In genomic region chr15:21988676-21989075, GRCm38 (mm10) we compare ENCODE assay signal across 16 mouse cellular contexts.
"Had no signal": no experiment of that assay in that cellular context is flagged by ENCODE, and none has a peak within 500 bp of the region (broad histone marks: within the 10 kb centered on the region; RNA-seq: fewer than 3 reads in every experiment).

No protein-coding gene starts in this region.

- H3K9ac ChIP-seq: neural tube, embryonic 13.5 days; neural tube, embryonic 15.5 days; stomach, embryonic 15.5 days had no signal

- H3K36me3 ChIP-seq: neural tube, embryonic 13.5 days; neural tube, embryonic 15.5 days; stomach, embryonic 15.5 days had no signal

- H3K4me1 ChIP-seq: neural tube, embryonic 13.5 days; neural tube, embryonic 15.5 days; stomach, embryonic 15.5 days had no signal

- H3K4me2 ChIP-seq: neural tube, embryonic 13.5 days; neural tube, embryonic 15.5 days; stomach, embryonic 15.5 days had no signal

- DNase-seq: retina, postnatal 1 day; right cerebral cortex, adult 18-20 months; right cerebral cortex, postnatal 14 days; right cerebral cortex, postnatal 25 days; right cerebral cortex, postnatal 4 days; spleen, adult 18-20 months; thymus, adult 18-20 months; thymus, adult 2 months; thymus, postnatal 14 days; thymus, postnatal 25 days; thymus, postnatal 36 days; thymus, postnatal 4 days had no signal

- H3K9me3 ChIP-seq: neural tube, embryonic 13.5 days; neural tube, embryonic 15.5 days; stomach, embryonic 15.5 days had no signal

- H3K27me3 ChIP-seq: neural tube, embryonic 13.5 days; neural tube, embryonic 15.5 days; stomach, embryonic 15.5 days had no signal

- H3K27ac ChIP-seq: neural tube, embryonic 13.5 days; neural tube, embryonic 15.5 days; stomach, embryonic 15.5 days; stomach, postnatal 0 days had no signal

- H3K4me3 ChIP-seq: neural tube, embryonic 13.5 days; neural tube, embryonic 15.5 days; stomach, embryonic 15.5 days had no signal
